Mouse (Mus musculus) hindbrain, embryonic 14.5 days (tissue): Measurements from ENCODE around the gene Epha10. TPM values are rescaled to one million over a fixed set of nuclear protein-coding genes. Genes with fewer than 3 reads are reported as not detected.
A peak's percentile ranks its signal among the peaks of the same experiment; 100 is the strongest.

Experiments
- ATAC-seq: fragments of 200-750 bp; cut with Nextera tagmentation; 2 replicates; pipeline ENCODE4 v1.8.0; 2017; ENCODE audit warnings: moderate number of reproducible peaks, mild to moderate bottlenecking, moderate TSS enrichment, moderate library complexity; ENCODE audit not compliant: low FRiP score
- DNase-seq: peaks from one replicate; pipeline ENCODE4 v3.0.0-alpha.2; 2015; ENCODE audit warnings: low spot score
- H3K27ac ChIP-seq: fragments of 300-500 bp; sonication (generic); 2 replicates; pipeline ENCODE4 v1.5.1; 2014; ENCODE audit warnings: mild to moderate bottlenecking, moderate library complexity
- H3K27me3 ChIP-seq: fragments of 300-500 bp; sonication (generic); 2 replicates; pipeline ENCODE4 v1.6.1; 2014; ENCODE audit warnings: mild to moderate bottlenecking, low read length, mixed read lengths; ENCODE audit not compliant: control insufficient read depth, insufficient read depth
- H3K36me3 ChIP-seq: fragments of 300-500 bp; sonication (generic); replicated peaks from 2 replicates; pipeline ENCODE4 v1.6.1; 2014; ENCODE audit not compliant: control insufficient read depth, insufficient read depth
- H3K4me1 ChIP-seq: fragments of 300-500 bp; sonication (generic); replicated peaks from 2 replicates; pipeline ENCODE4 v1.6.1; 2014; ENCODE audit warnings: antibody characterized with exemption, low read length, mixed read lengths; ENCODE audit not compliant: control insufficient read depth, insufficient read depth
- H3K4me2 ChIP-seq: fragments of 300-500 bp; sonication (generic); replicated peaks from 2 replicates; pipeline ENCODE4 v1.6.1; 2014; ENCODE audit warnings: mild to moderate bottlenecking, moderate library complexity
- H3K4me3 ChIP-seq: fragments of 300-500 bp; sonication (generic); replicated peaks from 2 replicates; pipeline ENCODE4 v1.5.1; 2014; ENCODE audit warnings: mild to moderate bottlenecking, low read length
- H3K9ac ChIP-seq: fragments of 300-500 bp; sonication (generic); 2 replicates; pipeline ENCODE4 v1.6.1; 2014
- H3K9me3 ChIP-seq: fragments of 300-500 bp; sonication (generic); 2 replicates; pipeline ENCODE4 v1.6.1; 2016; ENCODE audit warnings: low read length; ENCODE audit not compliant: control insufficient read depth
- WGBS: fragments of 180-500 bp; shearing (Covaris S2); extraction: QIAGEN DNeasy Blood & Tissue Kit; methylation state at CpG from one replicate; pipeline ENCODE4 v1.1.7; 2014; 5-methylcytosine and 5-hydroxymethylcytosine counted together
- polyA plus RNA-seq: library from polyadenylated mRNA; unstranded; fragments of >200 nt; fragmentation: Nextera tagmentation; extraction: Ambion mirVana; gene quantifications from 2 replicates; pipeline ENCODE4 v1.2.1, GENCODE M21; 2014

Gene Epha10
- 8.4 and 8.7 TPM in 2 replicates for polyA plus RNA-seq

GRCm38 (mm10) chr4:124880599-124880998 is at the start of gene Epha10:
Gene Epha10, plus strand, starts transcription at chr4:124880899.
- Histone ChIP-seq H3K9ac (peak within 1 kb of the TSS; percentile 60), H3K9me3 (no peaks in the 10 kb centered on the region), H3K27me3 (peaks cover 14% of the 10 kb centered on the region), H3K36me3 (no peaks in the 10 kb centered on the region), H3K27ac (peak within 1 kb of the TSS; percentile 79), H3K4me2 (peak within 1 kb of the TSS; percentile 67), H3K4me3 (peak within 1 kb of the TSS; percentile 51), H3K4me1 (peaks cover 14% of the 10 kb centered on the region; the same call in 1 of the 2 replicates)
- ATAC-seq (no peak), DNase-seq (no peak)
- 2% methylated on average over 11 of the region's 11 CpGs for WGBS

DNA sequence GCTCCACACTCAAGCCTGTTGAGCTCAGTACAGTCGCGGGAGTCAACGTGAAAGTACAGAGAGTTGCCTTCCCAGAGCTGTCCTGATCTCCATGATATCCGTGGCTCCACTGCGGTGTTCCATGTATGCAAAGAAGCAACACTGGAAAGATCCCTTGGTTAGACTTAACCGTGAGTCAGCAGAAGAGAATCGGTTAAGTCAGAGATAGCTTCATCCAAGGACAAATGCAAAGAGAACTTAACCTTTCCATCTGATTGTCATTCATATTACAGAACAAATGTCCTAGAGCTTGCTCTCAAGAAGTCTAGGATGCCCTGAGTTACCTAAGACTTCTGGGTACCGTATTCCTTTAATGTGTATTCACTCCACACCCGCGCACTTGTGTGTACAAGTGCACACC is 47.9 kb upstream of the Epha10 start:
- Histone ChIP-seq H3K4me3 (no peak overlapping the region), H3K4me2 (no peak overlapping the region), H3K27me3 (no peaks in the 10 kb centered on the region), H3K36me3 (peaks cover 65% of the 10 kb centered on the region), H3K9me3 (no peaks in the 10 kb centered on the region), H3K9ac (no peak overlapping the region), H3K4me1 (no peaks in the 10 kb centered on the region), H3K27ac (no peak overlapping the region)
- 97% methylated on average over 10 of the region's 10 CpGs for WGBS
- DNase-seq (no peak), ATAC-seq (no peak)

DNA sequence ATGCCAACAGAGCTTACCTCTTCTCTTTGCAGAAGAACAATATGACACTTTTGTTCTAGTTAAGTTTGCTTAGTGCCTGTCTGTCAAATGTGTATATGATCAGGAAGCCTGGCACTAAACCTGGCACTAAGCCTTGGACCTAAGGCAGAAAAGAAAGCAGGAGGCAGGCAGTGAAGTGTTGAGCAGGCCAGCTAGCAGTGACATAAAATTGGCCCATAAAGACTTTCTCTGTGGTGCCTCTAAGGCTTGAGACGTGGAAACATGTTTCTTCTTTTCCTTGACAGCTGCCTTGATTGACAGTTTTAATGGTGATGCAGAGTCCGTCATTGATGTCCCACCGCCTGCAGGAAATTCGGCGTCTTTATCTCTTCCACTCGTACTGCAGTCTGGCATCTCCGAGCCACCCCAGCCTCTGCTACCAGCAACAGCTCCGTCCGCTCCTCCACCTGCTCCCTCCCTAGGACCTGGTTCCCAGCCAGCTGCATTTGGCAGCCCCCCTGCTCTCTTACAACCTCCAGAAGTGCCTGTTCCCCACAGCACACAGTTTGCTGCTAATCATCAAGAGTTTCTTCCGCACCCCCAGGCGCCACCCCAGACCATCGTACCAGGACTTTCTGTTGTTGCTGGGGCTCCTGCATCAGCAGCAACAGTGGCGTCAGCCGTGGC is 42.5 kb upstream of the Epha10 start:
- DNase-seq, result no peak
- no peak for ATAC-seq
- no peaks in the 10 kb centered on the region for H3K4me1 ChIP-seq
- WGBS, result 89% methylated on average over 14 of the region's 14 CpGs
- no peak overlapping the region for H3K27ac ChIP-seq
- H3K27me3 ChIP-seq, result no peaks in the 10 kb centered on the region
- H3K4me3 ChIP-seq, result no peak overlapping the region
- H3K4me2 ChIP-seq, result no peak overlapping the region
- no peak overlapping the region for H3K9ac ChIP-seq
- no peaks in the 10 kb centered on the region for H3K9me3 ChIP-seq
- H3K36me3 ChIP-seq, result peaks cover 79% of the 10 kb centered on the region

- WGBS, result 98% methylated on average over 1 of the region's 1 CpGs
- Histone ChIP-seq H3K9me3 (no peaks in the 10 kb centered on the region), H3K36me3 (peaks cover 68% of the 10 kb centered on the region)
Measured at GRCm38 (mm10) chr4:124840998-124841397, 39.7 kb upstream of the Epha10 start.

DNA sequence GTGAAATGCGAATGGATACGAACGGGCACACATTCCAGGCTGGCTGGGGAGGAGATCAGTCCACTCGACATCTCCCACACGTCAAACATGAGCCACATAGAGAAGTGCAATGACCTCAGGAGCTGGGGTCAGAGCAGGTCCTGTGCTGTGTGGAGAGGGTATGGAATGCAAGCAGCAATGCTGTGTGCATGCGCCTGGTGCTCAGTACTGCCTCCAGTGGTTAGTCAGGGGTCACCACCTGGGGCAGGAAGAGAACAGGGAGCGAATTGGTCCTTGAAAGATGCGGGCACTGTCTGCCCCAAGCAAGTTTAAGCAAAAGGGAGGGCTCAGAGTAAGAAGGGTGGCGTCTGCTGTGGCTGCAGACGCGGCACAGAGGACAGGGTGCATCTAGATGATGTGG is 37.2 kb upstream of the Epha10 start:
- ATAC-seq (0 out of 2 replicates have a peak, but pooled peaks have one; percentile 29), DNase-seq (no peak)
- Histone ChIP-seq H3K4me2 (no peak overlapping the region), H3K9ac (no peak overlapping the region), H3K9me3 (no peaks in the 10 kb centered on the region), H3K36me3 (peaks cover 49% of the 10 kb centered on the region), H3K4me1 (no peaks in the 10 kb centered on the region), H3K27me3 (no peaks in the 10 kb centered on the region), H3K4me3 (no peak overlapping the region), H3K27ac (no peak overlapping the region)
- WGBS, result 49% methylated on average over 11 of the region's 11 CpGs

More at GRCm38 (mm10) chr4:124840998-124841397, 39.7 kb upstream of the Epha10 start:
- H3K27ac ChIP-seq, result no peak overlapping the region
- H3K9ac ChIP-seq, result no peak overlapping the region
- H3K4me2 ChIP-seq, result no peak overlapping the region
- DNase-seq (no peak), ATAC-seq (no peak)
- H3K4me3 ChIP-seq, result no peak overlapping the region
- H3K27me3 ChIP-seq, result no peaks in the 10 kb centered on the region
- H3K4me1 ChIP-seq, result no peaks in the 10 kb centered on the region

GRCm38 (mm10) chr4:124847573-124847972 is 33.1 kb upstream of the Epha10 start:
- no peak for ATAC-seq
- H3K4me3 ChIP-seq, result no peak overlapping the region
- no peaks in the 10 kb centered on the region for H3K27me3 ChIP-seq
- DNase-seq, result peak; percentile 73
- peaks cover 21% of the 10 kb centered on the region for H3K36me3 ChIP-seq
- 4% methylated on average over 8 of the region's 8 CpGs for WGBS
- H3K4me2 ChIP-seq, result no peak overlapping the region
- H3K27ac ChIP-seq, result no peak overlapping the region
- H3K4me1 ChIP-seq, result peaks cover 15% of the 10 kb centered on the region
- no peaks in the 10 kb centered on the region for H3K9me3 ChIP-seq
- H3K9ac ChIP-seq, result no peak overlapping the region

GRCm38 (mm10) chr4:124849631-124850260 is 31.0 kb upstream of the Epha10 start:
- Histone ChIP-seq H3K9me3 (no peaks in the 10 kb centered on the region), H3K4me1 (peaks cover 15% of the 10 kb centered on the region), H3K27ac (peak overlapping the region; percentile 96), H3K4me3 (peak overlapping the region; percentile 97), H3K9ac (peak overlapping the region; percentile 88), H3K27me3 (no peaks in the 10 kb centered on the region), H3K36me3 (peaks cover 35% of the 10 kb centered on the region), H3K4me2 (peak overlapping the region; percentile 76)
- under 1% methylated on average over 24 of the region's 24 CpGs for WGBS
- DNase-seq, result peak; percentile 63
- peak; percentile 53 for ATAC-seq

DNA sequence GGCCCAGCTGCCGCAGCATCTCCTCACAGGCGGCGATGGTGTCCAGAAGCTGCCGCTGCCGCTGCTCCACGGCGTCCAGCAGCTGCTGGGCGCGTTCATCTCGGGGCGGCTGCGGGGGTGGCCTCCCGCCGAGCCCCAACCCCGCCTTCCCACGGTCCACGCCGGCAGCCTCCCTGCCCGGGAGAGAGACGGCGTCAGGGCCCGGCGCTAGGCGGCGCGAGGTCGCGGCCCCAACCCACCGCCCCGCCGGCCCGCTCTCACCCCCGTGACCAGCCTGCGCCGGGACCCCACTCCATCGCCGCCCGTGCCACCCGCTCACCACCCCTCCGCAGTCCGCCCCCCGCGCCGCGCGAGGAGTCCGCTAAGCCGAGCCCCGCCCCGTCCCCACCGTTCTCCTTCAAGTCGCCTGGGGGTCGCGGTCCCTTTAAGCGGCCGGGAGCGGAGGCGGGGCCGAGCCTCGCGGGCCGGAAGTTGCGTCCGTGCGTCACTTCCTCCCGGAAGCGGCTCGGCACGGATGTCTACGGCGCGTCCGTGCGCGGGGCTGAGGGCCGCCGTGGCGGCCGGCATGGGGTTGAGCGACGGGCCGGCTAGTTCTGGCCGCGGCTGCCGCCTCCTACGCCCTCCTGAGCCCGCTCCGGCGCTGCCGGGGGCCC is 30.3 kb upstream of the Epha10 start, which contains the start of gene Yrdc:
Gene Yrdc, plus strand, starts transcription at position 419 of the 653 bp plus-strand sequence.
- peak; percentile 94 for ATAC-seq
- H3K9me3 ChIP-seq, result no peaks in the 10 kb centered on the region
- under 1% methylated on average over 77 of the region's 90 CpGs for WGBS
- peak within 1 kb of the TSS; percentile 88 for H3K9ac ChIP-seq
- DNase-seq, result peak; percentile 98
- H3K4me1 ChIP-seq, result peaks cover 15% of the 10 kb centered on the region
- H3K4me3 ChIP-seq, result peak within 1 kb of the TSS; percentile 97
- H3K27ac ChIP-seq, result peak within 1 kb of the TSS; percentile 96
- H3K36me3 ChIP-seq, result peaks cover 34% of the 10 kb centered on the region
- H3K4me2 ChIP-seq, result peak within 1 kb of the TSS; percentile 76
- no peaks in the 10 kb centered on the region for H3K27me3 ChIP-seq
